In the genomic region with DNA sequence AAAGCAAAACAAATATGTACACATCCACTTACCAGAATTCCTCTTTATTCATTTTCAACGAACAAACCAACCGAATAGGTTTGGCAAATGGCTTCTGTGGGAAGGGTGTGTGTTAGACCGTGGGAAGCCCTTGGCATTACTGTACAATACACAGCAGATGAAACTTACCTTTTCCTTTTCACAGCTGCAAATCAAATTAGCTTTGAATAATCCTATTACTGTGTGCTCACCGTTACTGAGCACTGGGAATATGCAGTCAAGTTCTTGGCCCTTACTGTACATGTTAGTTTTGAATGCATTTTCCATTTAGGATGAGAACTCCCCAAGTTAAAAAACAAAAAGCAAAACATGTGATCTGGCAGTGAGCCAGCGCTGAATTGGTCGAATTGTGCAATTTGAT, we compare ENCODE assay signal across 25 mouse cellular contexts.
A peak's percentile ranks its signal among the peaks of the same experiment; 100 is the strongest.
DNase-seq lines count a peak whose midpoint lies in the region; ATAC-seq and TF ChIP-seq lines count a peak whose summit lies in the region.
"Had no signal": no experiment of that assay in that cellular context is flagged by ENCODE, and none has a peak within 500 bp of the region (broad histone marks: within the 10 kb centered on the region; RNA-seq: fewer than 3 reads in every experiment).

No protein-coding gene starts in this region.

- no peaks in the 10 kb centered on the region for H3K79me2 ChIP-seq in myocyte (ENCODE audit: control insufficient read depth, insufficient read depth)

- H3K4me2 ChIP-seq in embryonic facial prominence, embryonic 13.5 days = no peak overlapping the region
- no peak overlapping the region for H3K4me2 ChIP-seq in lung, embryonic 16.5 days (ENCODE audit: low read depth, low read length)
- no peak overlapping the region for H3K4me2 ChIP-seq in myocyte (ENCODE audit: low read depth)
- H3K4me2 ChIP-seq: embryonic facial prominence, embryonic 12.5 days; hindbrain, embryonic 14.5 days; liver, embryonic 12.5 days; neural tube, embryonic 13.5 days had no signal

- H3K4me1 ChIP-seq in embryonic facial prominence, embryonic 13.5 days = peaks cover 8% of the 10 kb centered on the region
- no peaks in the 10 kb centered on the region for H3K4me1 ChIP-seq in embryonic facial prominence, embryonic 10.5 days
- no peaks in the 10 kb centered on the region for H3K4me1 ChIP-seq in lung, embryonic 16.5 days (replicated peaks; ENCODE audit: control insufficient read depth, insufficient read depth, low read length)
- H3K4me1 ChIP-seq: embryonic facial prominence, embryonic 12.5 days; heart, embryonic 10.5 days; liver, embryonic 12.5 days; neural tube, embryonic 13.5 days had no signal

- TF ChIP-seq POLR2A in myocyte (IDR thresholded peaks at IDR 0.05; ENCODE audit: insufficient read length, low read depth) = no peak

- no peaks in the 10 kb centered on the region for H3K9me3 ChIP-seq in embryonic facial prominence, embryonic 13.5 days
- H3K9me3 ChIP-seq in embryonic facial prominence, embryonic 10.5 days = no peaks in the 10 kb centered on the region
- H3K9me3 ChIP-seq in lung, embryonic 16.5 days (ENCODE audit: control insufficient read depth, low read length) = no peaks in the 10 kb centered on the region
- H3K9me3 ChIP-seq: embryonic facial prominence, embryonic 12.5 days; heart, embryonic 10.5 days; liver, embryonic 12.5 days; neural tube, embryonic 13.5 days had no signal

- no peak overlapping the region for H3K9ac ChIP-seq in embryonic facial prominence, embryonic 13.5 days
- H3K9ac ChIP-seq in lung, embryonic 16.5 days (ENCODE audit: low read length) = no peak overlapping the region
- H3K9ac ChIP-seq: embryonic facial prominence, embryonic 12.5 days; hindbrain, embryonic 14.5 days; liver, embryonic 12.5 days; neural tube, embryonic 13.5 days had no signal

- no peak overlapping the region for H3K27ac ChIP-seq in embryonic facial prominence, embryonic 13.5 days
- no peak overlapping the region for H3K27ac ChIP-seq in embryonic facial prominence, embryonic 10.5 days (replicated peaks)
- H3K27ac ChIP-seq in lung, embryonic 16.5 days (ENCODE audit: low read length) = no peak overlapping the region
- H3K27ac ChIP-seq: embryonic facial prominence, embryonic 12.5 days; heart, embryonic 10.5 days; hindbrain, embryonic 14.5 days; kidney, postnatal 0 days; left cerebral cortex, adult 2 months; liver, embryonic 12.5 days; neural tube, embryonic 13.5 days had no signal

- ATAC-seq in embryonic facial prominence, embryonic 13.5 days (ENCODE audit: insufficient number of reproducible peaks, insufficient read depth, low FRiP score, low TSS enrichment, low read depth) = 0 out of 2 replicates have a peak, but pooled peaks have one; percentile 10
- ATAC-seq in lung, embryonic 16.5 days (ENCODE audit: low read depth) = peak; percentile 67
- ATAC-seq in megakaryocyte-erythroid progenitor cell, adult 5-6 weeks (replicated peaks; ENCODE audit: low FRiP score, low TSS enrichment, poor library complexity, severe bottlenecking) = no peak
- ATAC-seq: forebrain, embryonic 16.5 days; inflammation-experienced regulatory T-cells, adult 6 months; liver, embryonic 12.5 days had no signal

- 51% methylated on average over 6 of the region's 6 CpGs for WGBS in embryonic facial prominence, embryonic 13.5 days
- 91% methylated on average over 6 of the region's 6 CpGs for WGBS in embryonic facial prominence, embryonic 10.5 days
- WGBS in lung, embryonic 16.5 days = 66% methylated on average over 6 of the region's 6 CpGs

- DNase-seq in embryonic facial prominence, embryonic 10.5 days (ENCODE audit: low spot score) = no peak
- DNase-seq in lung, postnatal 4 days = no peak
- peak; percentile 19 for DNase-seq in adipocyte (ENCODE audit: low spot score)
- DNase-seq: cerebellum, adult 11 months; gastrocnemius, postnatal 10 days; heart, postnatal 4 days; kidney, adult 18-20 months; left cerebral cortex, postnatal 4 days; lung, postnatal 36 days; retina, postnatal 1 day; right cerebral cortex, postnatal 25 days; spleen, adult 18-20 months had no signal

- no peak overlapping the region for H3ac ChIP-seq in myocyte (ENCODE audit: control insufficient read depth, insufficient read length)

- H3K36me3 ChIP-seq in embryonic facial prominence, embryonic 13.5 days = no peaks in the 10 kb centered on the region
- no peaks in the 10 kb centered on the region for H3K36me3 ChIP-seq in embryonic facial prominence, embryonic 10.5 days (replicated peaks)
- no peaks in the 10 kb centered on the region for H3K36me3 ChIP-seq in lung, embryonic 16.5 days (ENCODE audit: control insufficient read depth, insufficient read depth, low read length)
- no peaks in the 10 kb centered on the region for H3K36me3 ChIP-seq in myocyte (ENCODE audit: control insufficient read depth, insufficient read depth)
- H3K36me3 ChIP-seq: embryonic facial prominence, embryonic 12.5 days; liver, embryonic 12.5 days; neural tube, embryonic 13.5 days had no signal

- no peaks in the 10 kb centered on the region for H3K27me3 ChIP-seq in embryonic facial prominence, embryonic 13.5 days
- H3K27me3 ChIP-seq in embryonic facial prominence, embryonic 10.5 days (replicated peaks; ENCODE audit: low read depth, poor library complexity, severe bottlenecking) = no peaks in the 10 kb centered on the region
- no peaks in the 10 kb centered on the region for H3K27me3 ChIP-seq in lung, embryonic 16.5 days (ENCODE audit: control insufficient read depth, insufficient read depth, low read depth, low read length)
- H3K27me3 ChIP-seq in myocyte (ENCODE audit: control insufficient read depth, insufficient read depth, insufficient read length) = no peaks in the 10 kb centered on the region
- H3K27me3 ChIP-seq: embryonic facial prominence, embryonic 12.5 days; liver, embryonic 12.5 days; neural tube, embryonic 13.5 days had no signal

- H3K4me3 ChIP-seq in embryonic facial prominence, embryonic 13.5 days = no peak overlapping the region
- H3K4me3 ChIP-seq in embryonic facial prominence, embryonic 10.5 days = no peak overlapping the region
- no peak overlapping the region for H3K4me3 ChIP-seq in lung, embryonic 16.5 days (ENCODE audit: low read length)
- no peak overlapping the region for H3K4me3 ChIP-seq in myocyte
- H3K4me3 ChIP-seq: embryonic facial prominence, embryonic 12.5 days; heart, embryonic 10.5 days; left cerebral cortex, adult 2 months; liver, embryonic 12.5 days; neural tube, embryonic 13.5 days had no signal

TF ChIP-seq in myocyte, 11 proteins besides CTCF, POLR2A, EP300 and RAD21:
- peak; percentile 66; the same call in 1 of the 2 replicates for TF ChIP-seq CEBPB (IDR thresholded peaks at IDR 0.05; ENCODE audit: insufficient read depth, poor library complexity, severe bottlenecking)
- no peak for TF ChIP-seq MYOG (IDR thresholded peaks at IDR 0.05; ENCODE audit: control insufficient read depth in 1 of 3, insufficient read depth in 1 of 3, insufficient read length in 2 of 3, low read depth in 2 of 3)
